Mouse (Mus musculus) brain, embryonic 18.5 days (tissue): Measurements from ENCODE around the gene Capn3.

Source experiments
- DNase-seq: peaks from one replicate; pipeline ENCODE4 v3.0.0-alpha.2; 2012; ENCODE audit warnings: low read depth, low spot score

Capn3 gene

DNA sequence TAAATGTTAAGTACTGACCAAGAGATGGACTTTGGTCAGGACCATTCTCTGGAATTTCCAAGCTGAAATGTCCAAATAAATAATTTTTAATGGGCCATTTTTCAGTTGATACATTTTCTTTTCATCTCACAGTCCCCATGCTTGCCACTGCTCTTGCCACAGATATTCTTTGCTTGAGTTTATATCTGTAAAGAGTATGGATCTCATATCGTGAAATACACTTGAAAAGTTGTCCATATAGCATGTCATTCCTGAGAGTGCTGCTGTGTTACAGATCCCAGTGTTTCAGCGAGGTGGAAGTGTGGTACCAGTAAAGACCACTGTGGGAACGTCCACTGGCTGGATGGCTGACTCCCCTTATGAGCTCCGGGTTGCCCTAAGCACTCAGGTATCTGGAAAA lies at the start of gene Capn3:
TSS of gene Capn3 (plus strand) at position 301 of the 400 bp plus-strand sequence.
- no peak for DNase-seq

DNA sequence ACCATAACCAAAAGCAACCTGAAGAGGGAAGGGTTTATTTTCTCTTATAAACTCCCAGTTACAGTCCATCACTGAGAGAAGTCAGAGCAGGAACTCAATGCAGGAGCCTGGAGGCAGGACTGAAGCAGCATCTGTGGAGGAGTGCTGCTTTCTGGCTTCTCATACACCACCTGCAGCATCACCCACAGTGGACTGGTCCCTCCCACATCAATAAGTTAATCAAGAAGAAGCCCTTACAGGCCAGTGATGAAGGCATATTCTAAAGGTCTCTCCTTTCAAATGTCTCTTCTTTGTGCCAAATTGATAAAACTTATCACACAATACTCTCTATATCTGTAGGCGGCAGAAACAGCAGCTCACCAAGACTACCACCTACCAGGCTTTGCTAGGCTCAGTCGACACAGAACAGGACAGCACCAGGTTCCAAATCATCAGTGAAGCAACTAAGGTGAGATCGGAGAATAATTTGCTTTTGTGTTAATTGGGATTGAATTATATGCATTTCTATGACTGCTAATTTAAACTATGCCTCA lies 44.7 kb upstream of the Capn3 start:
- no peak for DNase-seq

DNA sequence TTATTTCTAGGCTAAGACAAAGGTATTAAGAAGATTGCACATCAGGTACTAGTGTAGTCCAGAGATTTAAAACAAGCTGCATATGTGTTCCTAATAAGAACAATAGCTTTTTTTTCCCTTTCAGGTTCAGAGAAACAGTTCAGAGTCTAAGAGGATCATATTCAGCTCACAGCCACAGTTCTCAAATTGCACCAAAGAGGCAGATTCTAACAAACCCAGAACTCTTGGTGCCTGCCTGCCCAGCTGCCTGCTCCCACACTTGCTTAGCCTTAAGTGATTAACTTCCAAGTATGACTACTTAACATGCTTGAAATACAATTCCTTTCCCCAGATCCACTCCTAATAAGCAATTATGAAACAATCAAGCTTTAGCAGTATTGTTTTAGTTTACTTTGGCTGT lies 41.7 kb upstream of the Capn3 start:
- no peak for DNase-seq

DNA sequence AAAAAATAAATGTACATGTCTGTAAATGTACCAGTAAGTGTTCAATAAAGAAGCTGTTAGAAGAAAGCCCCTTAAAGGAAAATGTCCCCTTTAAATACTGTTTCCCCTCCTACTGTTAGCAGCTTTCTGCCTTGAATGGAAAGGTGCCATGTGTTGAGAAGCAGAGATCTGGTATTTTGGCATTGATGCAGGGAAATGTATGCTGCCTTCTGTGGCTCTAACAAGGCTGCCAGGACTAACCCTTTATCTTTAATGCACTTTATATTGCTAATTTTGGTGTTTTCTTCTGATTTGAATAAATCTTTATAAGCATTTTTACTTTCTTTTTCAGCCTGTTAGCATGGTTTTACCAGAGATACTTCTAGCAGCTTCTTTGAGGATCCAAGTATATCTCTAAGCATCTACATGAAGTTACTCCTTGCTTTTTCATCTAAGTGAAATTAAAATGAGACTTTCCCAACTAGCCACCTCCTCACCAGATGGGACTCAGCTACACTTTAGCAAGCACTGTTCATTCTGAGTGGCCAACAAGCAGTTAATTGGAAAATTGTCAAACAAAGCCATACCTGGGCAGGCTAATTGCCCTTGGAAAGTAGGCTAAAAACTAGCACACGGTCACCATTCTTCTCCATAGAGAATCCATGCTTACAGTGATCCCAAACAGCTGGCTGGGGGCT lies 40.9 kb upstream of the Capn3 start:
- no peak for DNase-seq

DNA sequence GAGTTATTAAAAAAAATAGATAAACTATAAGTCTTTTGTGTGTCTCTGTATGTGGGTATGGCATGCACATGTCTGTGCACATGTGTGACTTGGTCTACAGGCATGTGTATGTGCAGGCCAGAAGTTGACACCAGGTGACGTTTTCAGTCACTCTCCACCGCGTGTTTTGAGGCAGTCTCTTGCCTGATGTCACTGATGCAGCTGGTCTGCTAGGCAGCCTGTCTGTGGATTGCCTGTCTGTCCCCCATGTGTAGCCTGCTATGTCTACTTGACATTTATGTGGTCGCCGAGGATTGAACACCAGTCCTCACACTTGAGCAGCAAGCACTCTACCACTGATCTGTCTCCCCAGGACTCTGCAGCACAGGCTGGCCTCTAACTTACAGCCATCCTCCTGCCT lies 31.4 kb upstream of the Capn3 start:
- DNase-seq = no peak

DNA sequence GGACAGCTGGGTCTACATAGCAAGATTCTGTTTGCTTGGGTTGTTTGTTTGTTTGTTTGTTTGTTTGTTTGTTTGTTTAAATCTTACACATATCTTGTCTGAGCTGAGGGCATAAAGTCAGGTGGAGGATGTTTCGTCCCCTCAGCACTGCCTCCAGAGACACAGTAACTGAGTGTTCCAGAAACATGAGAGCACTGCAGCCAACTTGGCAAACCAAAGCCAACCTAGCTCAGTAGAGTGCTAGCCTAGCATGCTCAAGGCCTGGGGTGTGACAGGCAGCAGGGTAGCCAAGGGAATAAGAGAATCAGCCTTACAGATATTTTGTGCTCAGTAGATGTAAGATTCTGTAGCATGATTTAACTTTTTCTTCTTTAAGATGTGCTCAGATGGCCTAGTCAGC lies 11.3 kb upstream of the Capn3 start:
- DNase-seq = no peak

DNA sequence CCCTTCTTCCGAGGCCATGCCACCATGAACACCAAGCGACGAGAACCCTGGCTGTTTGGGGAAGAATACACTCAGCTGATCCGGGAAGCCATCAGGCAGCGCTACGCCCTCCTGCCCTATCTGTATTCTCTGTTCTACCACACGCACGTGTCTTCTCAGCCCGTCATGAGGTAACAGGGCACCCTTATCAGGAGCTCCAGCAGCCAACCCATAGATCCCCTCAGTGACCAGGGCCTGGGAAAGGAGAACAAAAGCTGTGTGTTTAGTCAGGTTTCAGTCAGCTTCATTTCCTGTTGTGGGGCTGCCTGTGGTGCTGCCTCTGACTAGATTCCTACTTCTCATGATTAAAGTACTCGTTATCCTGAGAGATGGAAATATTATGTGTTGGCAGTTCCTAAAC lies 9.4 kb upstream of the Capn3 start:
- no peak for DNase-seq

DNA sequence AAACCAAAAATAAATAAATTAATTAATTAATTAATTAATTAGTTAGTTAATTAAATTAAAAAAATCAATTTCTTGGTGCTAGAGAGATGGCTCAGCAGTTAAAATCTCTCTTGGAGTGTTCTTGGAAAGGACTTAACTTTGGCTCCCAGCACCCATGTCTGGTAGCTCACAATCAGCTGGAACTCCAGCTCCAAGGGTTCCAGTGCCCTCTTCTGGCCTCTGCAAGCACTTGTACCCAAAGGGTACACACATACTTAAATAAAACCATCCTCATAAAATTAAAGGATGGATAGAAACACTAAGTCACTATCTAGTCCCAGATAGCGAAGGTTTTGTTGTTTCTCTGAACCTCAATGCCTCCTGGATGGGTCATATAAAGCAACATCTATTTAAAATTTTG lies 8.5 kb upstream of the Capn3 start:
- DNase-seq = no peak

DNA sequence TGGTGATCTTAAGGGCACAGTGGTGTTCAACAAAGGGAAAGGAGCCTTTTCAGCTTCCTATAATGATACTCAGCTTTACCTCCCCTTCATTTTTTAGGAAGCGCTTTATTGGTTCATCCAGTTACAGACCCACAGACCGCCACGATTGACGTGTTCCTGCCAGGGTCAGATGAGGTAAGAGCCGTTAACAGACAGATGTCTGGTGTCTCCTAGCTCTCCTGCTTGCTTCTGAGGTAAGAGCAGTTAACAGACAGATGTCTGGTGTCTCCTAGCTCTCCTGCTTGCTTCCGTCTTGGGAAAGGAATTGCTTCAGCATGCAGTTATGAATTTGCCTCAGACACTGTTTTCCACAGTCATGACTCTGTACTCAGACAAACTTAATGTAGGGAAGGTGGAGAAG lies 5.1 kb upstream of the Capn3 start:
- no peak for DNase-seq

DNA sequence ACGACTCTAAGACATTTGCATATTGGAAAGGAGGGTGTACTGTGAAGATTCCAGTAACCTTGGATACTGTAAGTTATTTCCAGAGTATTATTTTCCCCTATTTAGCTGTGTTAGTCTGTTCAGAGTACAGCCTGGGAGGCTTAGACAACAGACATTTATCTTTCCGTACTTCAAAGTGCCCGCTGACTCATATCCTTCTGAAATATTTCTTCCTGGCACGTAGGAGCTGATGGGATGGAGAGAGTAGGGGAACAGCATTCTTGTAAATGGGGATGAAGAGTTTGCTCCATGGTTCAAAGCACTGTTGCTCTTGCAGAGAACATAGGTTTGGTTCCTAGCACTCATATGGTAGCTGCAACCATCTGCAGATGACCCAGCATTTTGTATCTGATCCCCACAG lies 3.2 kb upstream of the Capn3 start:
- DNase-seq = no peak

DNA sequence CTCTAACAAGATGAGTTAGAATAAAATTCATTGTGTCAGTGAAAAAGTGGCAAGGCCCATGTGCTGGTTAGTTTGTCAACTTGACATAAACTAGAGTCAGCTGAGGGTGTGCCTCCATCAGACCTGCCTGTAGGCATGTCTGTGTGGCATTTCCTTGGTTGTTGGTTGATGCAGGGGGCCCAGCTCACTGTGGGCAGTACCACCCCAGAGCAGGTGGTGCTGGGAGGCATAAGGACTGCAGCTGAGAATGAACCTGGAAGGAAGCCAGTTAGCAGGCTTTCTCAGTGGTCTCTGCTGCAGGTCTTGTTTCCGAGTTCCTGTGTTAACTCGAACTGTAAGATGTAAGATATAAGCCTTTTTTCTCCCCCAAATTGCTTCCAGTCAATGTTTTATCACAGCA lies 832 bp upstream of the Capn3 start:
- no peak for DNase-seq

DNA sequence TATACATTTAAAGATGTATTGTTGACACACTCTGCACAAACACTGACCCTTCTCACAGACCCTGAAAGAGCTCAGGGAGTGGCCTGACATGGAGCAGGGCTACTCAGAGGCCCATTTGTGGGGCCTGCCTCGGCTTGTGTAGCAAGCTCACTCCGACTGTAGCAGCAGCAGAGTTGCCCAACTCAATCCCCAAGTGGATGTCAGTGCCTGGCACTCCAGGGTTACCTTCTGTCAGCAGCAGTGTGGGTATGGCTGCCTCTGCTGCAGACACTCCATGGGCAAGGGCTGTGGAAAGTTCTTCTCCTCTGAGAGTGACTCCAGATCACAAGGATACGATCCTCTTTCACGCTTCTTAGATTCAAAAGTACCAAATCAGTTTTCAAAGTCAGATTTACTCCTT lies 4.4 kb downstream of the Capn3 start:
- no peak for DNase-seq

DNA sequence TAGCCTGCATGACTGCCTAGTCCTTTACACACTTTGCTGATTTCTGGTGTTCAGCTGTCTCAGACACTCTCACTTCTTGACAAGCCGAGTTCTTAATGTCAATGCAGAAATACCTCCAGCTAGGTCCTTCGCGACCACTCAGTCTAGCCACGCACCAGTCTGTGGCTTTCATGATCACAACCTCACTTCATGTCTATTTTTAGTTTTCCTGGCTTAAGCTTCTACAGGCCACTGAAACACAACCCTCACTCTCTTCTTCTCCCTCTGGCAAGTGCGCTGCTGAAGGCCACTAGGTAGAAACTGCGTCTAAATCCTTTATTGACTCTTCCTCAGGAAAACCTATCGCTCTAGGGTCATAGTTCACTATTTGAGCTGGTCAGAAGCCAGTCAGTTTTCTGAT lies 7.5 kb downstream of the Capn3 start:
- no peak for DNase-seq

DNA sequence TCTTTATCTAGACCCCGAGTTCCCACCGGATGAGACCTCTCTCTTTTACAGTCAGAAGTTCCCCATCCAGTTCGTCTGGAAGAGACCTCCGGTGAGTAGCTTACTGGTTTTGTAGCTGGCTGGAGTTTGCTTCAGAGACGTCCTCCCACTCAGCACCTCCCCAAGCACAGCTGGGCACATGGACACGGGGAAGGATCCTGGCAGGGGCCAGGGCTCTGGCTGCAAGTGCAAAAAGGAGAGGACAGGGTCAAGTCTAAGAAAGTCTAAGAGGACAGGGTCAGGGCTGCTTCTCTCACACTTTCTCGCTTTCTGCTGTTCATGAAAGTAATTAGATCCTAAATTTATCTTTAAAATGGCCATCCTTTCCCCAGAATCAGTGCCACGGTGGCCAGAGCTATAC lies 8.3 kb downstream of the Capn3 start:
- DNase-seq = no peak

DNA sequence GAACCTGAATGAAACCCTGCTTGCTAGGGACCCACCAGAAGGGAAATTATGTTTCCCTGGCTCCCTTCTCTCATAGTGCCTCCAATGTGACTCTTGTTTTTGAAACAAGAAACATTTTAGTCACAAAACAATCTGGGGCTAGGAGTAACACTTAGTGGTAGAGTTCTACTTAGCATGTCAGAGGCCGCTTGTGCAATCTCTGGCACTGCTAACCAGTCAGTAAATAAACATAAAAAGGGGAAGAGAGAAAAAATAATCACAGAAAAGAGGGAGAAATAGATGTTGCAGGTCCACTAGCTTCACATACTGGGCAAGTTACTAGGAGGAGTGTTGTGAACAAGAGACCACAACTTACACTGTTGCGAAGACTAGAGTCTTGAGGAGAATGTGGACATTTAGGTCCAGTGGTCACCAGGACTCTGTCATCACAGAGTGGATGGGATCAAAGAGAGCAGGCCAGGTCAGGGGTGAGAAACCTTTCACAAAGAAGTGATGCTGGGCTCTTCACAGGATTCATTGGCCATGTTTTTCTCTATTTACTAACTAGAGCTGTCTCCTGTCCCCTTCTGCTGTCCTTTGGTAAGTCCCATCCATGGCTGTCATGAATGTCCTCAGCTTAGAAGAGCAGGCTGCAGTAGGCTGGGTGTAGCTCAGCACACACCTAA lies 9.0 kb downstream of the Capn3 start:
- DNase-seq = peak; percentile 20

DNA sequence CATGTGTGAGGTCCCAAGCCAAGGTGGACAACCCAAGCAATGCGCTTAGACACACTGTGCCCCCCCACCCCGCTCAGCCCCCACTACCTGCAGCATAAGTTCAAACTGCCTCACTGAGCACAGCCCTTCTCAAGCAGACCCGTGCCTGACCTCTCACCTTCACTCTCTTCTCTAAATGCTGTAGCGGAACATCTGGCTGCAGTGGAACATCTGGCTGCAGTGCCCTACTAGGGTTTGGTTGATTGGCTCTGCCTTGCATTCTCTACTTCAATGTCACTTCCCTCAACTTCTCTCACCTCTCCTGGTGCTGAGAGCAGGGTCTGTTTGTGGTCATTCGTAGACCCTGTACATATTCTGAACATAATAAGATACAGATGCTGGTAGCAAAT lies 9.6 kb downstream of the Capn3 start:
- no peak for DNase-seq

DNA sequence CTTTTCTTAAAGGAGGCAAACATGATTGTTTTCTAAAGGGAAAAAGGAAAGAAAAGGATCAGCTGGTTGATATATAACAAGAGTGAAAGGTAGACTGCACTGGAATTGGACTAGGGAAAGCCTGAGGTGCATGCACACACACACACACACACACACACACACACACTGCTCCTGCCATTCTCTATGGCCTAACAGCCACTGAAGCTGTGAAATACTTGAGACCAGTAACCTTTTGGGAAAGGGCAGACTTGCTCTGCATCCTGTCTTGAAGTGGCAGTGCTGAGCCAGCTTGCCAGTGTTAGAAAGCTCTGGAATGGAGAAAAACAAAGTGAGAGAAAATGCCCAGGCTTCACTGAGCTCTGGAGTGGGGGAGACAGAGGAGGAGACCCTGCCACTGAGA lies 12.2 kb downstream of the Capn3 start:
- DNase-seq = no peak

DNA sequence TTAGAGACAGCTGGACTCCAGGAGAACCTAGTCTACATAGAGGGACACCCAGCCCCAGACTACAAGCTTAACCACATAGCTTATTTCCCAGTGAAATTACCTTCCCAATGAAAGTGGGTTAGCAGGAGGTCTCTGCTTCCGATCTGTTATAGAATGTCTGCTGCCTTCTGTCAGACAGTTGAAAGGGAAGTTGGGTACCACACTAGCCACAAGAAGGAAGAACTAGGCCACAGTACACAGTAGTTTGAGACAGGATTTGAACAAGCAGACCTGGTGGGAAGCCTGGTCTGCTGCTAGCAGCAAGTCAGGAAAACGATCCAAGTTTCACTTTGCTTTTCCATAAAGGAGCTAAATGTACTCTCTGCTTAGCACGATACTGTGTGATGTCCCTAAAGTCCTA lies 13.4 kb downstream of the Capn3 start:
- DNase-seq = no peak

DNA sequence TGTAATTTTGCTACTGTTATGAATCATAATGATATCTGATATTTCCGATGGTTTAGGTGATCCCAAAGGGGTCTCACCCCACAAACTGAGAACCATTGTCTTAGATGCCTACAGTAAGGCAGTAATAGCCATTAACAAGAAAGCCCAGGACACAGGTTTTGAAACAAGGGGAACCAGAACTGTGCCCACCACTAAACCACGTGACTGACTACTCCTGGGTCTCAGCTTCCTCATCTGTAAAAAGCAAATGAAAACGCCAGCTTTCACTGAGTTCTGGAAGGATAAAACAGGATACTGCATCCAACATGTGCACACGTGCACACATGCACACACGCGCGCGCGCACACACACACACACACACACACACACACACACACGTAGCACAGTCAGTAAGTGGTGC lies 13.9 kb downstream of the Capn3 start:
- no peak for DNase-seq

DNA sequence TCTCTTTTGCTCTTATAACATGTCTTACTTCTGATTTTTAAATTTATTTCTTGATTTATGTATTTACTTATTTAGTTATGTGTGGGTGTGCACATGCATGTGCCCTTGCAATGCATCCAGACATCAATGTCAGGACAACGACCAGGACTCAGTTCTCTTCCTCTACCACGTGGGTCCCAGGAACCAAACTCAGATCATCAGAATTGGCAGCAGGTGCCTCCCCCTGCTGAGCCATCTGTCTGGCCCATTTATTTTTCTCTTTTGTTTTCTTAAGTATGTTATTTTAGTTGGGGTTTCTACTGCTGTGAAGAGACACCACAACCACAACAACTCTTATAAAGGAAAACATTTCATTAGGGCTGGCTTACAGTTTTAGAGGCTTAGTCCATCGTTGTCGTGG lies 15.0 kb downstream of the Capn3 start:
- no peak for DNase-seq

DNA sequence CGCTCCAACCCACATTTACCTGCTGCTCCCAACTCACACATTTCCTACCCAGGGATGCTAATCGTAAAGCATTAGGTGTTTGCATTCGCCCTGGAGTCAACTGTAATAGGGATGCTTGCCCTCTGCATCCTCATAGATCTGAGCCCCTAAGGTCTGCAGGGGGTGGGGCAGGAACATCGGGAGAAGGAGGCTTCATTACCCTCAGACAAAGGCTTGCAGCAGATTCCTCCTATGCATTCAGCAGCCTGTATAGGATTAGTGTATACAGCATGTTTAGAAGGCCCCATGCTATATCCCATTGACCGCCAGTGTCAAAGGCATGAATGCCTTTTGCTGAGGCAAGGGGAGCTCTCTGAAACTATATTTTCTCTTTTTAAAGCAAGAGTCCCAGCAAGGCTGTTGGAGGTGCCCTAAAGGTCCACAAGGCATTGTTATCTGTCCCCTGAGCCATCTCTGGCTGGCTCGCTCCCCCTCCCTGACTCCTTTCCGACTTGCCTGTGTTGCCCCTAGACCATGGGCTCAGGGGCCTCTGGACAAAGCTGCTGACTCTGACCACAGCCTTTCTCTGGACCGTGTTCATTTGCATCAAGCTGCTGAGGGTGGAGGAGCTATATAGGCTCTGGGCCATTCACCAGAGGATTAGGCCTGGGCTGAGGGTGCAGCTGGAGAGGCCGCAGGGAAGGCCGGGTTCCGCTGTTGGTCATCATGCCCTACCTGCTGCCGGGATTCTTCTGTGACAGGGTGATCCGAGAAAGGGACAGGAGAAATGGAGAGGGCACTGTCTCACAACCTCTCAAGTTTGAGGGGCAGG lies 20.7 kb downstream of the Capn3 start:
- DNase-seq = no peak

DNA sequence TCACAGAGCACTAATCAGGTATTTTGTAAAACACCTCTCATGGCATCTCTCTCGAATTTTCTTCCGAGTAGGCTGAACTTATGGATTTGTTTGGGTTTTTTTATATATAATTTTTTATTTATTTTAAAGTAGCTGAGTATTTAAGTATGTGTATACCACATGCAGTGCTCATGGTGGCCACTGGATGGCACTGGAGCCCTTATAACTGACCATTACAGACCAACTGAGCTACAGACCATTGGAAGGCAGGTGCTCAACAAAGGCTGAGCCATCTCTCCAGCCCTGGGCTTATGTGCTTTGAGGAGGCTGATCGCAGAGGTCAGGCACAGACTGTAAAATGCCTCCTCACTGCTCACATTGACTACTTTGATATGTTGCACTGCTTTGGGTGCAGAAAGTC lies 22.8 kb downstream of the Capn3 start:
- DNase-seq = no peak

DNA sequence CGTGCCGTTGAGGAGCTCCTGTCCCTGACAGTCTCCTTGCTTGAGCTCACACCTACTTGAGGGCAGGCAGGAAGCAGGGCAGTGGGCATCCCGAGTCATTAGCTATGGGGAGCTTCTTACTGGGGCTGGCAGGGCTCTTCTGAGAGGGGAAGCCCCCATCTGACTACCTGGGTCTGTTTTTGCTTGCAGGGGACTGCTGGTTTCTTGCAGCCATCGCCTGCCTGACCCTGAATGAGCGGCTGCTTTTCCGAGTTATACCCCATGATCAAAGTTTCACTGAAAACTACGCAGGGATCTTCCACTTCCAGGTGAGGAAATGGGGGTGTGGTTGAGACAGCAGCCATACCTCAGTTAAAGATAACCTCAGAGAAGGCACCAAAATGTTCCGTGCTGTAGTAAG lies 26.1 kb downstream of the Capn3 start:
- no peak for DNase-seq
